Mouse (Mus musculus) liver, adult 2 months (tissue): Measurements from ENCODE around the gene Sox5. TPM values are rescaled to one million over a fixed set of nuclear protein-coding genes. Genes with fewer than 3 reads are reported as not detected.

Experiments used
- DNase-seq: peaks from one replicate; pipeline ENCODE4 v3.0.0-alpha.2; 2011; ENCODE audit warnings: low read depth, low spot score; ENCODE audit errors: extremely low read depth
- H3K27ac ChIP-seq: fragments of 200-500 bp; replicated peaks from 2 replicates; pipeline ENCODE4 v1.5.1; 2012; ENCODE audit warnings: low read depth, mild to moderate bottlenecking, control low read depth, inconsistent platforms, low read length; ENCODE audit not compliant: insufficient read depth
- H3K27me3 ChIP-seq: fragments of 200-500 bp; 2 replicates; pipeline ENCODE4 v1.6.1; 2012; ENCODE audit warnings: mild to moderate bottlenecking, moderate library complexity, low read length, inconsistent platforms; ENCODE audit not compliant: control insufficient read depth, insufficient read depth
- H3K36me3 ChIP-seq: fragments of 200-500 bp; 2 replicates; pipeline ENCODE4 v1.6.1; 2012; ENCODE audit warnings: low read length, inconsistent platforms; ENCODE audit not compliant: control insufficient read depth, insufficient read depth
- H3K4me1 ChIP-seq: fragments of 200-500 bp; 2 replicates; pipeline ENCODE4 v1.6.1; 2011; ENCODE audit warnings: low read length; ENCODE audit not compliant: control insufficient read depth, insufficient read depth
- H3K4me3 ChIP-seq: fragments of 200-500 bp; 2 replicates; pipeline ENCODE4 v1.5.1; 2011; ENCODE audit warnings: low read depth, mild to moderate bottlenecking, control low read depth, low read length, moderate library complexity; ENCODE audit not compliant: insufficient read depth
- H3K79me2 ChIP-seq: fragments of 200-500 bp; 2 replicates; pipeline ENCODE4 v1.6.1; 2012; ENCODE audit warnings: inconsistent platforms, mild to moderate bottlenecking, low read length, moderate library complexity; ENCODE audit not compliant: control insufficient read depth, insufficient read depth
- H3K9ac ChIP-seq: fragments of 200-500 bp; 2 replicates; pipeline ENCODE4 v1.6.1; 2012; ENCODE audit warnings: low read depth, mild to moderate bottlenecking, control low read depth, inconsistent platforms, low read length
- CTCF ChIP-seq: fragments of 200-500 bp; IDR thresholded peaks from 2 replicates; pipeline ENCODE4 v1.5.1; 2011; ENCODE audit warnings: low read depth, low read length, control low read depth
- POLR2A ChIP-seq: fragments of 200-500 bp; IDR thresholded peaks from 2 replicates; pipeline ENCODE4 v1.6.1; 2011; ENCODE audit warnings: low read length, control low read depth; ENCODE audit not compliant: insufficient read depth; ENCODE audit errors: extremely low read depth
- WGBS: fragments of 180-500 bp; shearing (Covaris S2); methylation state at CpG from one replicate; pipeline ENCODE4 v1.1.7; 2018; 5-methylcytosine and 5-hydroxymethylcytosine counted together
- polyA plus RNA-seq: library from polyadenylated mRNA; depleted of rRNA; stranded (reverse); fragments of >200 nt; gene quantifications from 2 replicates; pipeline ENCODE4 v1.2.3, GENCODE M21; 2012
- total RNA-seq: library from RNA; depleted of rRNA; stranded (reverse); fragments of >200 nt; gene quantifications from 2 replicates; pipeline ENCODE4 v1.2.3, GENCODE M21; 2014

Sox5 gene
- total and polyA plus RNA-seq, 2 experiments = 7.5 to 31.6 TPM

DNA sequence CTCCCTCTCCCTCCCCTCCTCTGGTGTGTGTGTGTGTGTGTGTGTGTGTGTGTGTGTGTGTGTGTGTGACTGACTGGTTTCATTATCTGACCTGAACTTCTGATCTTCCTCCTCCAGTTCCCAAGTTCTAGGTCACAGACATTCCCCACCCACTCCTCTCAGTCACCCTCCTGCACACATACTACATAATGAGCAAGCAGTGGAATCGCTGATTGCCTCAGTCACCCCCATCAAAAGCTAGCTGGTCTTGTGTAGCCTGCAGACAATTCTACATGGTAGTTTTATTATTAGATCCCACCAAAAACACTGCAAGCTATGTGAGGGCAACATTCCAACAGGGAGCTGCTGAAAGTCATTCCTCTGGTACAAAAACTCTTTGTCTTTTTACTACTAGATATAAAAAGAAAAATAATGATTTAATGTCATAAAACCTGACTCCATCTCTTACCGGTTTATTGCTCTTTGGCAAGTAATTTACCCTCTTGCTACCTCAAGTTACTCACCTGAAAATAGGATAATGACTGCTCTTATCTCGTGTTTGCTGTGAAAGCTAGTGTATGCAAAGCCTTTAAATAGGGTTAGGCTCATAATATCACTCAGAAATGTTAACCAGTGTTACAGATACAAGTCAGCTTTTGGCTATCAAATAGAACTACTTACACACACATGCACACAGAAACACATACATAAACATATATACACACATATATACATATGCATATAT is 733.4 kb downstream of the Sox5 start:
- DNase-seq = no peak
- 73% methylated on average over 3 of the region's 3 CpGs for WGBS

DNA sequence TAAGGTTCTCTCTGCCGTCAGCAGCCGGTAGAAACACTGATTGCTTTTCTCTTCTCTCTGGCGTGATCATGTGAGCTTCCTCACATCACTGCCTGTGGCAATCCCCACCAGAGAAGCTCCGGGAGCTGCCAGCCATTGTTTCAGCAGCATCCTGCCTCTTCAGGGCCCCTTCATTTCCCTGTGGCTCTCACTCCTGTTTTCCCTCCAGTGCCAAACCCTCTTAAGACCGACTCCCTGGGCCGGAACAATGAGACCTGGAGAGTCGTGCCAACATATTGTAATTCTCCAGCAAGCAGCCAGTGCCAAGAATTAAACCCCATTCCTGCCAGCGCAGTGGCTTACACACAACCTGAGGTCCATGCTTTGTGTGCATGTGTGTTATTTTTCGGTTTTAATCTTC is 736.3 kb downstream of the Sox5 start:
- TF ChIP-seq POLR2A (no peak), CTCF (no peak)
- WGBS = 84% methylated on average over 9 of the region's 9 CpGs
- H3K79me2 ChIP-seq = peaks cover 10% of the 10 kb centered on the region; the same call in 1 of the 2 replicates

More for the DNA sequence above, 733.4 kb downstream of the Sox5 start:
- no peaks in the 10 kb centered on the region for H3K36me3 ChIP-seq
- no peak for TF ChIP-seq POLR2A
- no peak for TF ChIP-seq CTCF
- H3K9ac ChIP-seq = no peak overlapping the region
- H3K79me2 ChIP-seq = peaks cover 14% of the 10 kb centered on the region; the same call in 1 of the 2 replicates
- no peaks in the 10 kb centered on the region for H3K27me3 ChIP-seq
- H3K4me1 ChIP-seq = peaks cover 3% of the 10 kb centered on the region; the same call in 1 of the 2 replicates
- no peak overlapping the region for H3K4me3 ChIP-seq
- H3K27ac ChIP-seq = no peak overlapping the region

DNA sequence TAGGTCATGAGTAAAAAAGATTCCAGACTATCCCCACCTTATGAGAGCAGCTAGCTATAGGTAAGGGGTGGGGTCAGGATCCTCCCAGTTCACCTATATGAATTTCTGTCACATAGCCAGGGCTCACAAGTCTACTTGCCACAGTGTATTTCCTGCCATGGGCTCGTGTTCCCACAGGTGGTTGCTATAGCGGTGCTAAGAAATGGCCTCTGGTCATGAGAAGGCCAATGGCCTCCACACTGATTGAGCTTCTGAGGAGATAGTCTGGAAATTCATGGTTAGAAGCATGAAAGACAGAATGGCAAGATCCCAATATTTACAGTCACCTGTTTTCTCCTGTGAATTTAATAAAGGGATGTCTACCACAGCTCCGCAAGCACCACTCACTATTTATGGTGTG is 737.4 kb downstream of the Sox5 start:
- peaks cover 4% of the 10 kb centered on the region; the same call in 1 of the 2 replicates for H3K36me3 ChIP-seq
- no peak overlapping the region for H3K4me3 ChIP-seq
- no peaks in the 10 kb centered on the region; the same call in 1 of the 2 replicates for H3K4me1 ChIP-seq
- H3K79me2 ChIP-seq = 0 out of 2 replicates have a peak, but pooled peaks cover 4% of the 10 kb centered on the region
- TF ChIP-seq POLR2A (no peak), CTCF (no peak)
- no peaks in the 10 kb centered on the region for H3K27me3 ChIP-seq
- DNase-seq = no peak
- H3K9ac ChIP-seq = no peak overlapping the region
- H3K27ac ChIP-seq = no peak overlapping the region
- WGBS = 94% methylated on average over 3 of the region's 3 CpGs

More for the DNA sequence above, 736.3 kb downstream of the Sox5 start:
- no peak overlapping the region for H3K4me3 ChIP-seq
- H3K27me3 ChIP-seq = no peaks in the 10 kb centered on the region
- H3K9ac ChIP-seq = no peak overlapping the region
- DNase-seq = no peak
- no peak overlapping the region for H3K27ac ChIP-seq
- no peaks in the 10 kb centered on the region; the same call in 1 of the 2 replicates for H3K4me1 ChIP-seq
- H3K36me3 ChIP-seq = peaks cover 4% of the 10 kb centered on the region; the same call in 1 of the 2 replicates

DNA sequence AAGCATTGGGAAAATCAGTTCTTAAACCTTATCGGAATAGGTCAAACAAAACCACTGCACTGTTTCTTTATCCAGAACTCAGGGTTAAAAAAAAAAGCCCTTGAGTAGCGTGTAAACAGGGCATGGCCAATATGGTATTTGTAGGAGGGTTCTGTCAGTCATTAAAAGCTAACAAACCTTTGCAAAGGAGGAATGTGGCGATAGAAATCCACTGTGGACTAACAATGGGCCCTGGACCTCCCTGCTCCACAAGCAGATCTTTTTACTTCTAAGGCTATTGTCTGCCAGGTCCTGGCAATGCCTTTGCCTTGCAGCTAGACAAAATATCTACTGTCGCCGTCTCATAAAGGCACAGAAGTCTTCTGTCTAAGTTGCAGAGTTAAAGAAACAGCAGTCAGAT is 738.8 kb downstream of the Sox5 start:
- TF ChIP-seq CTCF = no peak
- no peak for TF ChIP-seq POLR2A
- no peak overlapping the region for H3K4me3 ChIP-seq
- 56% methylated on average over 5 of the region's 5 CpGs for WGBS

DNA sequence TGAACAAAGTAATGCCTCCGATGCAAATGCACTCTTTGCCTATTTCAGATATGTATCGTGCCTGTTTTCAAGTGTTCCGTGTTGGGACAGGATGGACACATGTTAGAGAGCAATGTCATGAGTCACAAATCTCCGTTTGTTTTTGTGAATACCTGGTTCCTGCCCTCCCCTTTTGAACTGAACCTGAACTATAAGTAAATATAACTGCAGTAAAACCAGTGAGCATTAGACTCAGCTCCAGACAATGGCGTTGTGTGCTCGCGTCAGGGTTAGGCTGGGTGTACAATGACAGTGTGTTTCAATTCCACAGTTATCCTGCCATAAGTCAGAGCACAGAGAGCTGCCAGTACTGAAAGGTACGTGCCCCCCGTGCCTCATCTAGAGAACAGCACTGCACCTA is 739.8 kb downstream of the Sox5 start:
- no peak overlapping the region for H3K4me3 ChIP-seq
- H3K27ac ChIP-seq = no peak overlapping the region
- H3K79me2 ChIP-seq = peaks cover 9% of the 10 kb centered on the region; the same call in 1 of the 2 replicates
- DNase-seq = no peak
- H3K9ac ChIP-seq = no peak overlapping the region
- WGBS = 62% methylated on average over 9 of the region's 9 CpGs
- no peak for TF ChIP-seq POLR2A
- TF ChIP-seq CTCF = no peak
- no peaks in the 10 kb centered on the region for H3K4me1 ChIP-seq
- no peaks in the 10 kb centered on the region for H3K27me3 ChIP-seq
- peaks cover 8% of the 10 kb centered on the region; the same call in 1 of the 2 replicates for H3K36me3 ChIP-seq

More for the DNA sequence above, 738.8 kb downstream of the Sox5 start:
- Histone ChIP-seq H3K36me3 (peaks cover 5% of the 10 kb centered on the region; the same call in 1 of the 2 replicates), H3K79me2 (0 out of 2 replicates have a peak, but pooled peaks cover 5% of the 10 kb centered on the region), H3K27ac (no peak overlapping the region), H3K27me3 (no peaks in the 10 kb centered on the region), H3K9ac (no peak overlapping the region), H3K4me1 (no peaks in the 10 kb centered on the region)
- DNase-seq = no peak

DNA sequence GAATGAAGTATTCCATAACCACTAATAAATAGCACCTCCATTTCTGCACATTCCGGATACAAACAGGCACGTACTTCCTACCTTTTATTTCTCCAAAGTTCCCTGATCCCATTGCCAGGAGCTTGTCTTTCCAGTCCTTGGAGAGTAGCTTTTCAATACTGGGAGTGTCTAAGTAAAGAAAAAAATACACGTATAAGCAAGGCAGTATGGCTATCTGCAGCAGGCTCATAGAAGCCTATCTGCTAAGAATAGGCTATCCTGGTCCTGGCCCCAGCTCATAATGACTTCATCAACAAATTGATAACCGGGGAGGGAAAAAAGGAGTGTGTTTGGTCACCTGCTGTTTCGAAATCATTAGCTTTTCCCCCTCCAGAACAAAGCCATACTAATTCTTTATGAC is 740.6 kb downstream of the Sox5 start:
- no peak for TF ChIP-seq CTCF
- TF ChIP-seq POLR2A = no peak
- 65% methylated on average over 5 of the region's 5 CpGs for WGBS
- H3K79me2 ChIP-seq = peaks cover 9% of the 10 kb centered on the region; the same call in 1 of the 2 replicates

More for the DNA sequence above, 740.6 kb downstream of the Sox5 start:
- Histone ChIP-seq H3K4me1 (no peaks in the 10 kb centered on the region), H3K4me3 (no peak overlapping the region), H3K27ac (no peak overlapping the region), H3K27me3 (no peaks in the 10 kb centered on the region), H3K36me3 (peaks cover 10% of the 10 kb centered on the region; the same call in 1 of the 2 replicates), H3K9ac (no peak overlapping the region)
- DNase-seq = no peak
